Mouse (Mus musculus) ES-E14 (cell line): ENCODE data around the gene Apbb2.

Source experiments
- CHD2 ChIP-seq: IDR thresholded peaks from 2 replicates; pipeline ENCODE4 v1.6.1; 2014; ENCODE audit warnings: mild to moderate bottlenecking, low read depth, low read length, inconsistent platforms
- ZNF384 ChIP-seq: IDR thresholded peaks from 2 replicates; pipeline ENCODE4 v1.6.1; 2012; ENCODE audit warnings: low read depth, low read length, inconsistent platforms

DNA sequence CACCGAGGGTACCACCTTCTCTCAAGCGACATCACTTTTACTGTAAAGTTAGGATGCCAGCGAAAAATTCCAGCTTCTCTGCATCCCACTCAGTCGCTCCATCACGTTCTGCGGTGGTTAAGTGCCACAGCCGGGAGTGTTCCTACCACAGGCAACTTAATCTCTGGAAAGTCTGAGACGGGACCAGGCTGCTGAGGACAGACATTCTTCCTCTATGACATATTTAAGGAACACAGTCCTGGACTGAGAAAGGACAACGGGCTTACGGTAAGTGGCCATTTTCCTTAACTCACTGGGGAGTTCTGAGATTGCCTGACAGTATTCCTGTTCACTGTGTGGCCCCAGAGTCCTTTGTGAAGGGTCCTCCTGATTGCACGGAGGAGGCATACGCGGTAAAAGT, 318.0 kb downstream of the Apbb2 start:
- no peak for TF ChIP-seq ZNF384
- TF ChIP-seq CHD2: no peak
